ENCODE assay signal across 15 mouse cellular contexts in the genomic region with DNA sequence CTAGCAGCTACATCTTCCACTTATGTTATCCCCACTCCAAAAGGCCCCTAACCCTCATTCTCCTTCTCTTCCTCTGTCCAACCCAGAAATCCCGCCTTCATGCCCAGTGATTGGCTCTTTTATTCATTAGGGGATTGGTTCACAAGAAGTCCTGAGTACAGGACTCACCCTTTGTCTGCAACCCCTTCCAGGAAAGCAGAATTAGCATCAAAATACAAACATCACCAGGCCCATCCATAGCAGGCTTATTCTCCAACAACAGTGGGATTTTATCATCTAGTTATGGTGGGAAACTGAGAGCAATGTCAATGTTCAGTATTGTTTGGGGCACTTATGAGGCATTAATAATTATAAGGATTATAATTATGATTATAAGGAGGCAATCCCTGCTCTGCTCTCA.
"Had no signal": no experiment of that assay in that cellular context is flagged by ENCODE, and none has a peak within 500 bp of the region (broad histone marks: within the 10 kb centered on the region; RNA-seq: fewer than 3 reads in every experiment).

No protein-coding gene starts in this region.

- H3K4me3 ChIP-seq: neural tube, embryonic 13.5 days; neural tube, embryonic 15.5 days; stomach, embryonic 15.5 days had no signal

- H3K9ac ChIP-seq: neural tube, embryonic 13.5 days; neural tube, embryonic 15.5 days; stomach, embryonic 15.5 days had no signal

- H3K36me3 ChIP-seq: neural tube, embryonic 13.5 days; neural tube, embryonic 15.5 days; stomach, embryonic 15.5 days had no signal

- H3K27me3 ChIP-seq: neural tube, embryonic 13.5 days; neural tube, embryonic 15.5 days; stomach, embryonic 15.5 days had no signal

- DNase-seq: retina, postnatal 1 day; right cerebral cortex, adult 18-20 months; right cerebral cortex, postnatal 14 days; right cerebral cortex, postnatal 25 days; right cerebral cortex, postnatal 4 days; spleen, adult 18-20 months; thymus, adult 18-20 months; thymus, adult 2 months; thymus, postnatal 25 days; thymus, postnatal 36 days; thymus, postnatal 4 days had no signal

- H3K4me1 ChIP-seq: neural tube, embryonic 15.5 days; stomach, embryonic 15.5 days had no signal

- H3K4me2 ChIP-seq: neural tube, embryonic 13.5 days; neural tube, embryonic 15.5 days; stomach, embryonic 15.5 days had no signal

- H3K9me3 ChIP-seq: neural tube, embryonic 13.5 days; neural tube, embryonic 15.5 days; stomach, embryonic 15.5 days had no signal

- H3K27ac ChIP-seq: neural tube, embryonic 13.5 days; neural tube, embryonic 15.5 days; stomach, embryonic 15.5 days; stomach, postnatal 0 days had no signal
